9 mouse cellular contexts compared by ENCODE assay signal in the genomic region with DNA sequence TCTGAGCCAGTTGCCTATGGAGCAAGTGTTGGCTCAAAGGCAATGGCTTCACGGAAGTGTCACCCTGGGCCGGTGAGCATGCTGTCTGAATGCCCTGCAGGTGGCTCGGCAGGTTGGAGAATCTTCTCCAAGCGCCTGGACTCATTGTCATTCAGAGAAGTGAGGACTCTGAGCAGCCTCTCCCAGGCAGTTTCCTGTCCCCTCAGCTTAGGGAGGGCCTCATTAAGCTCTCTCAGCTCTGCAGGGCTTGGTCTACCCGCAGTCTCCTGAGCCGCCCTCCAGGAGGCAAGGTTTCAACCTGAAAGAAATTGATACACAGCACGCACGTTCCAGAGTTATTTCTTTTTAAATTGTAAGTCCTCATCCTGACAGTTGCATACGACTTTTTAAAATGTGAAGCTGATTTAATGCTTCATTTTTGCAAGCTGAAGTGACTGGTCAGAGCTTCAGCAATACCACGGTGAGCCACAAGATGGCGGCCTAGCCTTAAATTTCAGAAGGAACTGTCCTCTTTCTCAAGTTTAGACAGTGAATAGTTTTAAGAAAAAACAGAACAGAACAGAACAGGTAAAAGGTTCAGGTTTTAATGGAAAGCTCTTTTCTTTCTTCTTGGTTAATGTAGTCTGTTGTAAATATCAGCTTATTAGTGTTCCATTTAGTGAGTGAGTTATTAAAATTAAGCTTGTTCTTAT. TPM values are rescaled to one million over a fixed set of nuclear protein-coding genes. Genes with fewer than 3 reads are reported as not detected.
DNase-seq lines count a peak whose midpoint lies in the region; ATAC-seq and TF ChIP-seq lines count a peak whose summit lies in the region.
"Had no signal": no experiment of that assay in that cellular context is flagged by ENCODE, and none has a peak within 500 bp of the region (broad histone marks: within the 10 kb centered on the region; RNA-seq: fewer than 3 reads in every experiment).

No protein-coding gene starts in this region.

- H3K4me3 ChIP-seq in G1E (ENCODE audit: low read depth, low read length) = no peak overlapping the region
- no peak overlapping the region for H3K4me3 ChIP-seq in embryonic fibroblast, embryonic 13.5 days (ENCODE audit: insufficient read depth, low read length)
- H3K4me3 ChIP-seq in hindbrain, embryonic 10.5 days = no peak overlapping the region
- no peak overlapping the region for H3K4me3 ChIP-seq in layer of hippocampus, adult 2 months
- H3K4me3 ChIP-seq in lung, postnatal 0 days (ENCODE audit: low read depth, low read length) = no peak overlapping the region
- H3K4me3 ChIP-seq: limb, embryonic 12.5 days had no signal

- H3K36me3 ChIP-seq in G1E (replicated peaks) = peaks cover 52% of the 10 kb centered on the region
- peaks cover 5% of the 10 kb centered on the region; the same call in 1 of the 2 replicates for H3K36me3 ChIP-seq in hindbrain, embryonic 10.5 days
- H3K36me3 ChIP-seq in lung, postnatal 0 days (ENCODE audit: insufficient read depth, low read length) = no peaks in the 10 kb centered on the region

- no peak overlapping the region for H3K27ac ChIP-seq in embryonic fibroblast, embryonic 13.5 days (ENCODE audit: insufficient read depth, low read length)
- H3K27ac ChIP-seq in hindbrain, embryonic 10.5 days = no peak overlapping the region
- no peak overlapping the region for H3K27ac ChIP-seq in layer of hippocampus, adult 2 months
- no peak overlapping the region for H3K27ac ChIP-seq in lung, postnatal 0 days (ENCODE audit: low read length)
- H3K27ac ChIP-seq: limb, embryonic 12.5 days had no signal

- DNase-seq in G1E (ENCODE audit: low spot score) = peak; percentile 32
- peak; percentile 91 for DNase-seq in brain, embryonic 14.5 days (ENCODE audit: low read depth)
- DNase-seq in hindbrain, embryonic 10.5 days (ENCODE audit: low spot score) = peak; percentile 71
- peak; percentile 75 to 92 for DNase-seq in layer of hippocampus, adult 2 months (ENCODE audit: low spot score in 2 of 2)
- DNase-seq in lung, postnatal 0 days (ENCODE audit: low spot score) = peak; percentile 70
- peak; percentile 87 for DNase-seq in retina, embryonic 14.5 days (ENCODE audit: low spot score)
- peak; percentile 33 for DNase-seq in urinary bladder, adult 2 months (ENCODE audit: low spot score)

- H3K4me2 ChIP-seq in lung, postnatal 0 days (replicated peaks; ENCODE audit: low read depth, low read length) = no peak overlapping the region
- H3K4me2 ChIP-seq: limb, embryonic 12.5 days had no signal

- ATAC-seq in G1E (ENCODE audit: extremely low read depth, insufficient number of reproducible peaks, low FRiP score, poor library complexity, severe bottlenecking) = peak; percentile 59; the same call in 1 of the 2 replicates
- no peak; the same call in 1 of the 2 replicates for ATAC-seq in lung, postnatal 0 days

- TF ChIP-seq CTCF in G1E (IDR thresholded peaks at IDR 0.05; ENCODE audit: low read depth, low read length) = peak; percentile 88
- TF ChIP-seq CTCF in brain, embryonic 14.5 days (IDR thresholded peaks at IDR 0.05; ENCODE audit: borderline replicate concordance, extremely low read depth, insufficient read depth, insufficient read length) = peak; percentile 83; the same call in 1 of the 2 replicates
- peak; percentile 58; the same call in 1 of the 2 replicates for TF ChIP-seq CTCF in embryonic fibroblast, embryonic 13.5 days (IDR thresholded peaks at IDR 0.05; ENCODE audit: borderline replicate concordance, insufficient read depth, low read length)
- TF ChIP-seq CTCF in layer of hippocampus, adult 2 months (conservative IDR thresholded peaks at IDR 0.05) = peak; percentile 99
- peak; percentile 90 for TF ChIP-seq CTCF in lung, postnatal 0 days (IDR thresholded peaks at IDR 0.05)

- no peaks in the 10 kb centered on the region for H3K9me3 ChIP-seq in G1E (replicated peaks)
- no peaks in the 10 kb centered on the region for H3K9me3 ChIP-seq in hindbrain, embryonic 10.5 days
- H3K9me3 ChIP-seq in lung, postnatal 0 days (ENCODE audit: low read length) = no peaks in the 10 kb centered on the region
- H3K9me3 ChIP-seq: limb, embryonic 12.5 days had no signal

- H3K27me3 ChIP-seq in G1E (ENCODE audit: insufficient read depth, low read length) = no peaks in the 10 kb centered on the region
- H3K27me3 ChIP-seq in hindbrain, embryonic 10.5 days (ENCODE audit: insufficient read depth, poor library complexity, severe bottlenecking) = no peaks in the 10 kb centered on the region
- H3K27me3 ChIP-seq in lung, postnatal 0 days (replicated peaks; ENCODE audit: insufficient read depth, low read length) = no peaks in the 10 kb centered on the region
- H3K27me3 ChIP-seq: limb, embryonic 12.5 days had no signal

- TF ChIP-seq EP300 in lung, postnatal 0 days (IDR thresholded peaks at IDR 0.05) = no peak

- 19% methylated on average over 11 of the region's 11 CpGs for WGBS in hindbrain, embryonic 10.5 days
- WGBS in lung, postnatal 0 days = 28% methylated on average over 11 of the region's 11 CpGs

- no peak overlapping the region for H3K9ac ChIP-seq in lung, postnatal 0 days (replicated peaks; ENCODE audit: low read depth)
- H3K9ac ChIP-seq: limb, embryonic 12.5 days had no signal

- H3K4me1 ChIP-seq in G1E (ENCODE audit: insufficient read depth, low read depth, low read length) = no peaks in the 10 kb centered on the region
- H3K4me1 ChIP-seq in embryonic fibroblast, embryonic 13.5 days (ENCODE audit: control insufficient read depth, insufficient read depth, low read length) = no peaks in the 10 kb centered on the region
- 0 out of 2 replicates have a peak, but pooled peaks cover 3% of the 10 kb centered on the region for H3K4me1 ChIP-seq in hindbrain, embryonic 10.5 days (replicated peaks)
- H3K4me1 ChIP-seq in lung, postnatal 0 days (ENCODE audit: insufficient read depth, low read depth, low read length) = no peaks in the 10 kb centered on the region
- H3K4me1 ChIP-seq: limb, embryonic 12.5 days had no signal

- TF ChIP-seq POLR2A in brain, embryonic 14.5 days (IDR thresholded peaks at IDR 0.05; ENCODE audit: borderline replicate concordance, extremely low read depth, insufficient read depth, insufficient read length, poor library complexity, severe bottlenecking) = no peak
- TF ChIP-seq POLR2A in embryonic fibroblast, embryonic 13.5 days (IDR thresholded peaks at IDR 0.05; ENCODE audit: low read depth, low read length) = no peak

RNA-seq across cellular contexts. Expression of a gene that starts 47.7 kb away (rescaled TPM):
- 30.5 and 39.2 TPM in 2 replicates for total RNA-seq in G1E (2014; fragmentation: Nextera tagmentation)
- total RNA-seq in G1E (2017) = 33.9 and 38.1 TPM in 2 replicates
- 2.3 and 2.9 TPM in 2 replicates for polyA plus RNA-seq in G1E (2012)
- polyA plus RNA-seq in brain, embryonic 14.5 days (2012; rRNA removed) = 27.5 and 30.5 TPM in 2 replicates
- polyA plus RNA-seq in embryonic fibroblast, embryonic 13.5 days (2011; ENCODE audit: insufficient read length, low read depth, missing spikeins) = 24.2 and 32.6 TPM in 2 replicates
- 27.0 and 32.7 TPM in 2 replicates for polyA plus RNA-seq in hindbrain, embryonic 10.5 days (2016; fragmentation: Nextera tagmentation; extraction: Ambion mirVana)
- 10 to 100 TPM; 25.6 to 26.9 TPM for total RNA-seq in layer of hippocampus, adult 2 months (2021)
- polyA plus RNA-seq in lung, postnatal 0 days (2015; fragmentation: Nextera tagmentation; extraction: Ambion mirVana) = 15.5 and 20.6 TPM in 2 replicates
- polyA plus RNA-seq in urinary bladder, adult 2 months (2012; rRNA removed) = 24.3 and 26.5 TPM in 2 replicates

Comparison
In these comparisons a context has a peak if more than half of its experiments do, and no peak if none do; other contexts are left out.
1. DNase-seq: peak in every context shown above with its lines; median percentile 91 in brain, embryonic 14.5 days; 87 in retina, embryonic 14.5 days; 84 in layer of hippocampus, adult 2 months; 71 in hindbrain, embryonic 10.5 days; 70 in lung, postnatal 0 days; 33 in urinary bladder, adult 2 months; 32 in G1E.